Mouse (Mus musculus) lung, embryonic 14.5 days (tissue): ENCODE data around the gene Marveld1. TPM values are rescaled to one million over a fixed set of nuclear protein-coding genes. Genes with fewer than 3 reads are reported as not detected.
A peak's percentile ranks its signal among the peaks of the same experiment; 100 is the strongest.

ENCODE experiments used
- ATAC-seq: fragments of 200-750 bp; cut with Nextera tagmentation; 2 replicates; pipeline ENCODE4 v1.8.0; 2017; ENCODE audit warnings: mild to moderate bottlenecking, moderate TSS enrichment, moderate library complexity; ENCODE audit not compliant: insufficient read depth
- DNase-seq: peaks from one replicate; pipeline ENCODE4 v3.0.0-alpha.2; 2015
- H3K27ac ChIP-seq: fragments of 300-500 bp; sonication (generic); 2 replicates; pipeline ENCODE4 v1.5.1; 2014; ENCODE audit warnings: low read depth, mild to moderate bottlenecking, moderate library complexity
- H3K27me3 ChIP-seq: fragments of 300-500 bp; sonication (generic); 2 replicates; pipeline ENCODE4 v1.6.1; 2014; ENCODE audit warnings: low read length, control low read depth; ENCODE audit not compliant: insufficient read depth
- H3K36me3 ChIP-seq: fragments of 300-500 bp; sonication (generic); 2 replicates; pipeline ENCODE4 v1.6.1; 2014; ENCODE audit warnings: control low read depth; ENCODE audit not compliant: insufficient read depth
- H3K4me1 ChIP-seq: fragments of 300-500 bp; sonication (generic); 2 replicates; pipeline ENCODE4 v1.6.1; 2014; ENCODE audit warnings: antibody characterized with exemption, control low read depth; ENCODE audit not compliant: insufficient read depth
- H3K4me2 ChIP-seq: fragments of 300-500 bp; sonication (generic); 2 replicates; pipeline ENCODE4 v1.6.1; 2014; ENCODE audit warnings: mild to moderate bottlenecking
- H3K4me3 ChIP-seq: fragments of 300-500 bp; sonication (generic); 2 replicates; pipeline ENCODE4 v1.5.1; 2014; ENCODE audit warnings: low read depth, low read length
- H3K9ac ChIP-seq: fragments of 300-500 bp; sonication (generic); 2 replicates; pipeline ENCODE4 v1.6.1; 2014
- H3K9me3 ChIP-seq: fragments of 300-500 bp; sonication (generic); 2 replicates; pipeline ENCODE4 v1.6.1; 2016; ENCODE audit warnings: low read depth, low read length, control low read depth
- CTCF ChIP-seq: IDR thresholded peaks from 2 replicates; pipeline ENCODE4 v1.5.1; 2016; ENCODE audit warnings: antibody characterized with exemption, low read depth
- WGBS: fragments of 180-500 bp; shearing (Covaris S2); extraction: QIAGEN DNeasy Blood & Tissue Kit; methylation state at CpG from one replicate; pipeline ENCODE4 v1.1.7; 2014; 5-methylcytosine and 5-hydroxymethylcytosine counted together
- polyA plus RNA-seq: library from polyadenylated mRNA; unstranded; fragments of >200 nt; fragmentation: Nextera tagmentation; extraction: Ambion mirVana; gene quantifications from 2 replicates; pipeline ENCODE4 v1.2.1, GENCODE M21; 2014

Marveld1 gene
- polyA plus RNA-seq, 1 experiment from 2014 or later = 25.4 TPM

- peak overlapping the region; percentile 98 for H3K4me2 ChIP-seq
- peaks cover 4% of the 10 kb centered on the region; the same call in 1 of the 2 replicates for H3K36me3 ChIP-seq
- H3K9me3 ChIP-seq = no peaks in the 10 kb centered on the region
- H3K9ac ChIP-seq = peak overlapping the region; percentile 44
- H3K27ac ChIP-seq = peak overlapping the region; percentile 90
- no peak for TF ChIP-seq CTCF
- H3K4me3 ChIP-seq = peak overlapping the region; percentile 66
- peaks cover 10% of the 10 kb centered on the region; the same call in 1 of the 2 replicates for H3K4me1 ChIP-seq
- DNase-seq (no peak), ATAC-seq (peak; percentile 10; the same call in 1 of the 2 replicates)
- no peaks in the 10 kb centered on the region for H3K27me3 ChIP-seq
- 37% methylated on average over 14 of the region's 14 CpGs for WGBS
Observed at GRCm38 (mm10) chr19:42129509-42130293, 17.5 kb upstream of the Marveld1 start.

- no peak for TF ChIP-seq CTCF
- Histone ChIP-seq H3K27ac (no peak overlapping the region), H3K4me1 (peaks cover 10% of the 10 kb centered on the region; the same call in 1 of the 2 replicates), H3K36me3 (no peaks in the 10 kb centered on the region), H3K9me3 (no peaks in the 10 kb centered on the region), H3K4me3 (no peak overlapping the region), H3K9ac (no peak overlapping the region), H3K27me3 (no peaks in the 10 kb centered on the region), H3K4me2 (no peak overlapping the region)
- no peak for ATAC-seq
- 53% methylated on average over 3 of the region's 3 CpGs for WGBS
- no peak for DNase-seq
Observed at GRCm38 (mm10) chr19:42130294-42130606, 16.9 kb upstream of the Marveld1 start.

- Histone ChIP-seq H3K9ac (no peak overlapping the region), H3K9me3 (no peaks in the 10 kb centered on the region), H3K4me1 (peaks cover 10% of the 10 kb centered on the region; the same call in 1 of the 2 replicates), H3K4me2 (no peak overlapping the region), H3K36me3 (no peaks in the 10 kb centered on the region), H3K27ac (no peak overlapping the region), H3K27me3 (no peaks in the 10 kb centered on the region), H3K4me3 (no peak overlapping the region)
- no peak for ATAC-seq
- no peak for TF ChIP-seq CTCF
- WGBS = 57% methylated on average over 5 of the region's 5 CpGs
- DNase-seq = no peak
Observed at GRCm38 (mm10) chr19:42131101-42131500, 16.1 kb upstream of the Marveld1 start.

GRCm38 (mm10) chr19:42135070-42135469, 12.1 kb upstream of the Marveld1 start:
- no peaks in the 10 kb centered on the region for H3K9me3 ChIP-seq
- H3K4me1 ChIP-seq = no peaks in the 10 kb centered on the region
- no peak overlapping the region for H3K4me3 ChIP-seq
- no peak for TF ChIP-seq CTCF
- H3K36me3 ChIP-seq = no peaks in the 10 kb centered on the region
- H3K27me3 ChIP-seq = no peaks in the 10 kb centered on the region
- no peak for ATAC-seq
- DNase-seq = no peak
- no peak overlapping the region for H3K27ac ChIP-seq
- no peak overlapping the region for H3K4me2 ChIP-seq
- H3K9ac ChIP-seq = no peak overlapping the region

GRCm38 (mm10) chr19:42136126-42136525, 11.1 kb upstream of the Marveld1 start:
- no peaks in the 10 kb centered on the region for H3K4me1 ChIP-seq
- no peak overlapping the region for H3K4me2 ChIP-seq
- H3K36me3 ChIP-seq = no peaks in the 10 kb centered on the region
- H3K27me3 ChIP-seq = no peaks in the 10 kb centered on the region
- no peak overlapping the region for H3K27ac ChIP-seq
- DNase-seq = no peak
- H3K4me3 ChIP-seq = no peak overlapping the region
- no peak overlapping the region for H3K9ac ChIP-seq
- no peaks in the 10 kb centered on the region for H3K9me3 ChIP-seq
- 24% methylated on average over 5 of the region's 5 CpGs for WGBS
- ATAC-seq = no peak
- no peak for TF ChIP-seq CTCF

- Histone ChIP-seq H3K27me3 (no peaks in the 10 kb centered on the region), H3K27ac (no peak overlapping the region), H3K9ac (no peak overlapping the region), H3K9me3 (no peaks in the 10 kb centered on the region), H3K4me1 (no peaks in the 10 kb centered on the region), H3K4me3 (no peak overlapping the region), H3K36me3 (no peaks in the 10 kb centered on the region), H3K4me2 (no peak overlapping the region)
- no peak for DNase-seq
- no peak for TF ChIP-seq CTCF
- WGBS = 91% methylated on average over 4 of the region's 4 CpGs
- no peak for ATAC-seq
Observed at GRCm38 (mm10) chr19:42137167-42137672, 10.0 kb upstream of the Marveld1 start.

GRCm38 (mm10) chr19:42138517-42139285, 8.5 kb upstream of the Marveld1 start:
- ATAC-seq = no peak
- 76% methylated on average over 15 of the region's 15 CpGs for WGBS

More at GRCm38 (mm10) chr19:42138517-42139285, 8.5 kb upstream of the Marveld1 start:
- H3K4me3 ChIP-seq = no peak overlapping the region
- DNase-seq = no peak
- H3K36me3 ChIP-seq = no peaks in the 10 kb centered on the region
- no peak overlapping the region for H3K9ac ChIP-seq
- H3K27me3 ChIP-seq = no peaks in the 10 kb centered on the region
- H3K4me1 ChIP-seq = no peaks in the 10 kb centered on the region
- H3K27ac ChIP-seq = no peak overlapping the region
- H3K4me2 ChIP-seq = no peak overlapping the region
- no peak for TF ChIP-seq CTCF
- no peaks in the 10 kb centered on the region for H3K9me3 ChIP-seq
